Mouse (Mus musculus) megakaryocyte, embryonic 14.5 days (primary cell): ENCODE data around the gene Knstrn.

Source experiments
- FLI1 ChIP-seq: IDR thresholded peaks from 2 replicates; pipeline ENCODE4 v1.6.1; 2012; ENCODE audit warnings: low read length, inconsistent platforms, mixed read lengths
- GATA1 ChIP-seq: IDR thresholded peaks from 3 replicates; pipeline ENCODE4 v1.6.1; 2012; ENCODE audit warnings: mixed read lengths, low read length, inconsistent platforms, borderline replicate concordance

- TF ChIP-seq GATA1 (no peak), FLI1 (no peak)
These were observed 31.5 kb upstream of the Knstrn start for GRCm38 (mm10) chr2:118782303-118782702.
